Mouse (Mus musculus) left cerebral cortex, postnatal 25 days (tissue): ENCODE results near the gene Cc2d1b. TPM values are rescaled to one million over a fixed set of nuclear protein-coding genes. Genes with fewer than 3 reads are reported as not detected.

ENCODE experiments used
- DNase-seq, 2 experiments: peaks; one replicate each; pipeline ENCODE4 v3.0.0; 2022; ENCODE audit warnings: low spot score in 2 of 2, mixed read lengths in 1 of 2
- intact Hi-C: fragments of 180-260 bp; cut with DNase I; formaldehyde crosslinking; loops from one replicate; pipeline ENCODE4 v1.15.1; 2025
- total RNA-seq, 2 experiments: library from RNA; stranded (reverse); gene quantifications; 2 replicates each; pipeline ENCODE4 v1.2.3; 2021

Gene Cc2d1b
- total RNA-seq, result 10 to 100 TPM; 31.9 to 34.3 TPM

GRCm38 (mm10) chr4:108619587-108620341 is at the start of gene Cc2d1b:
Cc2d1b (plus strand) TSS chr4:108619940.
- intact Hi-C loops, result loop anchor here (2.0 kb wide), 1 partner anchor 41 kb away; the partner anchor contains the start of genes Orc1 and Prpf38a
- DNase-seq, result peak; percentile 91 to 95

- no peak for DNase-seq
- intact Hi-C loops, result no loop called here
Measured at GRCm38 (mm10) chr4:108572644-108573043, 47.1 kb upstream of the Cc2d1b start.

GRCm38 (mm10) chr4:108578840-108579742 is 40.6 kb upstream of the Cc2d1b start, which contains the start of the genes Prpf38a and Orc1:
Prpf38a (minus strand) TSS chr4:108579336.
Orc1 (plus strand) TSS chr4:108579423.
- intact Hi-C loops, result loop anchor here (2.0 kb wide), 1 partner anchor 40 kb away; the partner anchor contains the start of gene Cc2d1b
- DNase-seq, result peak; percentile 96 to 99

- intact Hi-C loops, result loop anchor here (2.0 kb wide), 1 partner anchor 39 kb away; the partner anchor contains the start of gene Cc2d1b
- no peak for DNase-seq
Measured at GRCm38 (mm10) chr4:108579743-108580411, 39.9 kb upstream of the Cc2d1b start.

GRCm38 (mm10) chr4:108593376-108593775 is 26.4 kb upstream of the Cc2d1b start:
- DNase-seq, result peak in 1 of 2 experiments; percentile 10

GRCm38 (mm10) chr4:108595785-108596184 is 24.0 kb upstream of the Cc2d1b start:
- intact Hi-C loops, result no loop called here
- no peak for DNase-seq

More at GRCm38 (mm10) chr4:108593376-108593775, 26.4 kb upstream of the Cc2d1b start:
- intact Hi-C loops, result no loop called here

GRCm38 (mm10) chr4:108598306-108598705 is 21.4 kb upstream of the Cc2d1b start:
- intact Hi-C loops, result no loop called here
- no peak for DNase-seq

- no peak for DNase-seq
- intact Hi-C loops, result no loop called here
Measured at GRCm38 (mm10) chr4:108601870-108602269, 17.9 kb upstream of the Cc2d1b start.

- DNase-seq, result no peak
Measured at GRCm38 (mm10) chr4:108608651-108609050, 11.1 kb upstream of the Cc2d1b start.

GRCm38 (mm10) chr4:108610935-108611334 is 8.8 kb upstream of the Cc2d1b start:
- intact Hi-C loops, result no loop called here
- DNase-seq, result peak in 1 of 2 experiments; percentile 70

More at GRCm38 (mm10) chr4:108608651-108609050, 11.1 kb upstream of the Cc2d1b start:
- intact Hi-C loops, result no loop called here

GRCm38 (mm10) chr4:108618586-108618985 is 1.2 kb upstream of the Cc2d1b start:
- intact Hi-C loops, result loop anchor here (2.0 kb wide), 1 partner anchor 40 kb away; the partner anchor contains the start of genes Orc1 and Prpf38a
- DNase-seq, result no peak

- DNase-seq, result peak in 1 of 2 experiments; percentile 37
- intact Hi-C loops, result loop anchor here (2.0 kb wide), 1 partner anchor 40 kb away; the partner anchor contains the start of genes Orc1 and Prpf38a
Measured at GRCm38 (mm10) chr4:108619165-108619564, 575 bp upstream of the Cc2d1b start.

GRCm38 (mm10) chr4:108620536-108620935 is 796 bp downstream of the Cc2d1b start:
- DNase-seq, result peak in 1 of 2 experiments; percentile 25
- intact Hi-C loops, result no loop called here

GRCm38 (mm10) chr4:108621504-108621903 is 1.8 kb downstream of the Cc2d1b start:
- DNase-seq, result no peak
- intact Hi-C loops, result no loop called here

- intact Hi-C loops, result no loop called here
- DNase-seq, result no peak
Measured at GRCm38 (mm10) chr4:108627066-108627465, 7.3 kb downstream of the Cc2d1b start.

GRCm38 (mm10) chr4:108629363-108629880 is 9.7 kb downstream of the Cc2d1b start:
- no peak for DNase-seq
- intact Hi-C loops, result no loop called here

- no peak for DNase-seq
- intact Hi-C loops, result no loop called here
Measured at GRCm38 (mm10) chr4:108630096-108630495, 10.4 kb downstream of the Cc2d1b start.

- intact Hi-C loops, result no loop called here
- peak in 1 of 2 experiments; percentile 58 for DNase-seq
Measured at GRCm38 (mm10) chr4:108631616-108632015, 11.9 kb downstream of the Cc2d1b start.

- intact Hi-C loops, result no loop called here
- no peak for DNase-seq
Measured at GRCm38 (mm10) chr4:108633703-108634102, 14.0 kb downstream of the Cc2d1b start.
